Mouse (Mus musculus) thymus, adult 2 months (tissue): ENCODE results near the gene Orm2.

Source experiments
- CTCF ChIP-seq: fragments of 200-500 bp; IDR thresholded peaks from 2 replicates; pipeline ENCODE4 v1.5.1; 2012; ENCODE audit warnings: mild to moderate bottlenecking, control low read depth, low read length, moderate library complexity, borderline replicate concordance; ENCODE audit not compliant: control insufficient read depth, poor library complexity, insufficient read depth; ENCODE audit errors: extremely low read depth
- POLR2A ChIP-seq: fragments of 200-500 bp; IDR thresholded peaks from 2 replicates; pipeline ENCODE4 v1.6.1; 2012; ENCODE audit warnings: mild to moderate bottlenecking, low read length, control low read depth, moderate library complexity; ENCODE audit not compliant: control insufficient read depth, poor library complexity, insufficient read depth; ENCODE audit errors: extremely low read depth

DNA sequence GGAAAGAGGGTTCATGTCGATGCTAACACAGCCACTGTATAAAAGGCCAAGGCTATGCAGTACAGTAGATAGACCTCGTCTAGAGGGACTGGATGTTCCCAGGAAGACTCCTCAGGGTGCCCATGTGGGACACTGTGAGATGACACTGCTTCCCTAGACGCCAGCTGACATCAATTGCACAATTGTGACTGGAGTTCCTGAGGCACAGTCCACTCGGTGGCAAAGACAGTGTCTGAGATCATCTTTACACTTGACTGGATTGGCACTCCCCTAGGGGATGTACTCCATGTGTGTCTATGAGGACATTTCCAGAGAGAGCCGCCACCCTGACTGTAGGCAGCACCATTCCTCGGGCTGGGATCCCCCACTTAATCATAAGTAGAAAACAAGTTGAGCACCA, 13.7 kb upstream of the Orm2 start:
- TF ChIP-seq POLR2A (no peak), CTCF (no peak)
